Mouse (Mus musculus) gastrocnemius, postnatal 10 days (tissue): ENCODE data around the gene Smim4. TPM values are rescaled to one million over a fixed set of nuclear protein-coding genes. Genes with fewer than 3 reads are reported as not detected.
A peak's percentile ranks its signal among the peaks of the same experiment; 100 is the strongest.

Experiments used
- DNase-seq: peaks from one replicate; pipeline ENCODE4 v3.0.0; 2021; ENCODE audit warnings: mixed read lengths
- total RNA-seq, 2 experiments: library from RNA; stranded (reverse); gene quantifications; 2 replicates each; pipeline ENCODE4 v1.2.3; 2021

Gene Smim4
- total RNA-seq, 2 experiments from 2014 or later = 39.5 to 43.0 TPM

GRCm38 (mm10) chr14:31138897-31139429, 10.2 kb upstream of the Smim4 start:
- DNase-seq = peak; percentile 0

- DNase-seq = peak; percentile 4
Measured at GRCm38 (mm10) chr14:31138219-31138896, 9.6 kb upstream of the Smim4 start.

GRCm38 (mm10) chr14:31137791-31138190, 9.0 kb upstream of the Smim4 start:
- DNase-seq = no peak

- DNase-seq = no peak
Measured at GRCm38 (mm10) chr14:31137281-31137595, 8.5 kb upstream of the Smim4 start.

- no peak for DNase-seq
Measured at GRCm38 (mm10) chr14:31136411-31137280, 7.9 kb upstream of the Smim4 start.

GRCm38 (mm10) chr14:31135495-31136410, 7.0 kb upstream of the Smim4 start:
- no peak for DNase-seq

- no peak for DNase-seq
Measured at GRCm38 (mm10) chr14:31134015-31135000, 5.6 kb upstream of the Smim4 start.

- no peak for DNase-seq
Measured at GRCm38 (mm10) chr14:31133023-31133665, 4.4 kb upstream of the Smim4 start.

GRCm38 (mm10) chr14:31132491-31132975, 3.8 kb upstream of the Smim4 start:
- no peak for DNase-seq

- no peak for DNase-seq
Measured at GRCm38 (mm10) chr14:31132031-31132430, 3.3 kb upstream of the Smim4 start.

GRCm38 (mm10) chr14:31131272-31131821, 2.6 kb upstream of the Smim4 start:
- no peak for DNase-seq

- DNase-seq = peak; percentile 89
Measured at GRCm38 (mm10) chr14:31130236-31131220, 1.8 kb upstream of the Smim4 start, which contains the start of gene Nt5dc2. Gene Nt5dc2 (plus strand): TSS chr14:31131053.

GRCm38 (mm10) chr14:31129326-31130235, 825 bp upstream of the Smim4 start:
- no peak for DNase-seq

- DNase-seq = no peak
Measured at GRCm38 (mm10) chr14:31128101-31128825, 493 bp downstream of the Smim4 start.

- no peak for DNase-seq
Measured at GRCm38 (mm10) chr14:31126826-31127225, 1.9 kb downstream of the Smim4 start.
